Mouse (Mus musculus): ENCODE measurements at regions not wholly inside any gene's neighbourhood (a gene's known extent, or its start where the extent isn't known, plus 50 kb on each side); places are given as distances from the start of the nearest gene placed in this dataset.
"Not testable (repeated sequence)": the region's sequence is repeated elsewhere in the genome, so short reads cannot be mapped to it uniquely, and the experiment has no call there.

- Histone ChIP-seq H3K4me1 (ENCODE audit: insufficient read depth, low read depth, low read length) (no peaks in the 10 kb centered on the region), H3K9me3 (replicated peaks) (peaks cover 61% of the 10 kb centered on the region), H3K36me3 (replicated peaks) (no peaks in the 10 kb centered on the region), H3K4me3 (ENCODE audit: low read depth, low read length) (no peak overlapping the region), H3K27me3 (ENCODE audit: insufficient read depth, low read length) (no peaks in the 10 kb centered on the region)
- DNase-seq (ENCODE audit: low spot score) (no peak), ATAC-seq (ENCODE audit: extremely low read depth, insufficient number of reproducible peaks, low FRiP score, poor library complexity, severe bottlenecking) (no peak)
- no peak for TF ChIP-seq TAL1 (conservative IDR thresholded peaks at IDR 0.05; ENCODE audit: low read depth, low read length)
- no peak for TF ChIP-seq GATA2 (IDR thresholded peaks at IDR 0.05; ENCODE audit: borderline replicate concordance, low read depth, low read length)
- no peak for TF ChIP-seq POLR2AphosphoS5 (IDR thresholded peaks at IDR 0.05; ENCODE audit: insufficient replicate concordance, low read depth, low read length)
- TF ChIP-seq GATA1 (IDR thresholded peaks at IDR 0.05; ENCODE audit: borderline replicate concordance, low read length), result no peak
- no peak for TF ChIP-seq CTCF (IDR thresholded peaks at IDR 0.05; ENCODE audit: low read depth, low read length)
Observed at GRCm38 (mm10) chr2:171101180-171101579, 369.6 kb downstream of the Dok5 start.

- H3K27me3 ChIP-seq (ENCODE audit: insufficient read depth, low read length); DNase-seq (ENCODE audit: low spot score); H3K4me3 ChIP-seq (ENCODE audit: low read depth, low read length); ATAC-seq (ENCODE audit: extremely low read depth, insufficient number of reproducible peaks, low FRiP score, poor library complexity, severe bottlenecking); H3K4me1 ChIP-seq (ENCODE audit: insufficient read depth, low read depth, low read length); H3K36me3 ChIP-seq (replicated peaks): not testable (repeated sequence)
- H3K9me3 ChIP-seq (replicated peaks), result peaks cover 61% of the 10 kb centered on the region
Observed at GRCm38 (mm10) chr2:171120033-171120802, 388.6 kb downstream of the Dok5 start.

GRCm38 (mm10) chr2:171134794-171135193, 403.2 kb downstream of the Dok5 start:
- H3K9me3 ChIP-seq (replicated peaks), result peaks cover 65% of the 10 kb centered on the region
- no peaks in the 10 kb centered on the region for H3K27me3 ChIP-seq (ENCODE audit: insufficient read depth, low read length)
- DNase-seq (ENCODE audit: low spot score), result no peak
- no peak for TF ChIP-seq TAL1 (conservative IDR thresholded peaks at IDR 0.05; ENCODE audit: low read depth, low read length)
- no peak for TF ChIP-seq CTCF (IDR thresholded peaks at IDR 0.05; ENCODE audit: low read depth, low read length)
- no peak for TF ChIP-seq GATA1 (IDR thresholded peaks at IDR 0.05; ENCODE audit: borderline replicate concordance, low read length)
- no peak for TF ChIP-seq GATA2 (IDR thresholded peaks at IDR 0.05; ENCODE audit: borderline replicate concordance, low read depth, low read length)
- no peak for TF ChIP-seq POLR2AphosphoS5 (IDR thresholded peaks at IDR 0.05; ENCODE audit: insufficient replicate concordance, low read depth, low read length)
- H3K4me1 ChIP-seq (ENCODE audit: insufficient read depth, low read depth, low read length), result no peaks in the 10 kb centered on the region
- ATAC-seq (ENCODE audit: extremely low read depth, insufficient number of reproducible peaks, low FRiP score, poor library complexity, severe bottlenecking), result no peak
- H3K4me3 ChIP-seq (ENCODE audit: low read depth, low read length), result no peak overlapping the region
- H3K36me3 ChIP-seq (replicated peaks), result no peaks in the 10 kb centered on the region

Measured in G1E (cell line).